Mouse (Mus musculus) ES-Bruce4 (cell line): ENCODE data around the gene Mki67. TPM values are rescaled to one million over a fixed set of nuclear protein-coding genes. Genes with fewer than 3 reads are reported as not detected.
"Not testable (repeated sequence)": the region's sequence is repeated elsewhere in the genome, so short reads cannot be mapped to it uniquely, and the experiment has no call there.

Source experiments
- H3K27ac ChIP-seq: 2 replicates; pipeline ENCODE4 v1.5.1; 2012; ENCODE audit warnings: low read length, inconsistent platforms; ENCODE audit not compliant: insufficient read depth
- H3K27me3 ChIP-seq: 2 replicates; pipeline ENCODE4 v1.6.1; 2012; ENCODE audit warnings: mild to moderate bottlenecking, low read length, inconsistent platforms; ENCODE audit not compliant: control insufficient read depth, poor library complexity, insufficient read depth, severe bottlenecking
- H3K36me3 ChIP-seq: 2 replicates; pipeline ENCODE4 v1.6.1; 2012; ENCODE audit warnings: inconsistent platforms, mild to moderate bottlenecking, low read length, moderate library complexity; ENCODE audit not compliant: control insufficient read depth, poor library complexity, insufficient read depth, severe bottlenecking
- H3K4me1 ChIP-seq: one replicate; pipeline ENCODE4 v1.8.1; 2011; ENCODE audit warnings: low read length; ENCODE audit not compliant: control insufficient read depth, insufficient read depth
- H3K4me3 ChIP-seq: 2 replicates; pipeline ENCODE4 v1.5.1; 2011; ENCODE audit warnings: low read depth, mild to moderate bottlenecking, low read length
- H3K9ac ChIP-seq: 2 replicates; pipeline ENCODE4 v1.6.1; 2012; ENCODE audit warnings: low read depth, mild to moderate bottlenecking, inconsistent platforms; ENCODE audit not compliant: poor library complexity, severe bottlenecking
- H3K9me3 ChIP-seq: replicated peaks from 2 replicates; pipeline ENCODE4 v1.6.1; 2012; ENCODE audit warnings: mild to moderate bottlenecking, low read length, inconsistent platforms; ENCODE audit not compliant: control insufficient read depth, poor library complexity, insufficient read depth, severe bottlenecking
- CTCF ChIP-seq: IDR thresholded peaks from one replicate; pipeline ENCODE4 v1.8.1; 2011; ENCODE audit warnings: low read depth, low read length
- EP300 ChIP-seq: IDR thresholded peaks from 2 replicates; pipeline ENCODE4 v1.6.1; 2011; ENCODE audit warnings: low read depth, low read length; ENCODE audit not compliant: insufficient read depth
- POLR2A ChIP-seq: IDR thresholded peaks from one replicate; pipeline ENCODE4 v1.8.1; 2011; ENCODE audit warnings: low read length; ENCODE audit not compliant: insufficient read depth
- polyA plus RNA-seq: library from polyadenylated mRNA; stranded (reverse); fragments of >200 nt; gene quantifications from 2 replicates; pipeline ENCODE4 v1.2.4, GENCODE M21; 2011; ENCODE audit warnings: low read depth; ENCODE audit not compliant: missing spikeins, insufficient read depth, insufficient read length

The Mki67 gene
- polyA plus RNA-seq, 1 experiment = 225 TPM

GRCm38 (mm10) chr7:135712534-135712933, 3.6 kb downstream of the Mki67 start:
- H3K27me3 ChIP-seq = no peaks in the 10 kb centered on the region
- no peak overlapping the region for H3K4me3 ChIP-seq
- H3K36me3 ChIP-seq = peaks cover 33% of the 10 kb centered on the region
- peaks cover 1% of the 10 kb centered on the region for H3K4me1 ChIP-seq
- H3K9ac ChIP-seq = no peak overlapping the region
- H3K27ac ChIP-seq = no peak overlapping the region
- TF ChIP-seq POLR2A (no peak), CTCF (no peak), EP300 (no peak)
- no peaks in the 10 kb centered on the region for H3K9me3 ChIP-seq

DNA sequence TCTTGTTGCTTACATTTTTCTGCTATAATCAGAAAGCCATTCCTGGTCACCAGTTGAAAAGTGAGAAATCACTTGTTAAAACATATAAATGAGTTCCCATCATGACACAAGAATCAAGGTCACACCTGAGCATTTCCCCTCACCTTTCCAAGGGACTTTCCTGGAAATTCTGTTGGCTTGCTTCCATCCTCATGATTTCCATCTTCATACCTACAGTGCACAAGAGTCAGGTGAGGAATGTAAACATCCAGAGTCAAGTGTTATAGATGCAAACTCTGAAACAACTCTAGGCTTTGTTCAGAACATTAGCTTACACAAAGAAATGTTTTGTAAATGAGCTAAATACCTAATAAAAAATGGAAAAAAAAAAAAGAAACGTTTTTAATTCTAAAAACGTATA, 5.5 kb downstream of the Mki67 start:
- Histone ChIP-seq H3K9ac (no peak overlapping the region), H3K27ac (no peak overlapping the region), H3K36me3 (peaks cover 52% of the 10 kb centered on the region), H3K9me3 (no peaks in the 10 kb centered on the region), H3K27me3 (no peaks in the 10 kb centered on the region), H3K4me1 (peaks cover 1% of the 10 kb centered on the region), H3K4me3 (no peak overlapping the region)
- no peak for TF ChIP-seq POLR2A
- no peak for TF ChIP-seq EP300
- no peak for TF ChIP-seq CTCF

DNA sequence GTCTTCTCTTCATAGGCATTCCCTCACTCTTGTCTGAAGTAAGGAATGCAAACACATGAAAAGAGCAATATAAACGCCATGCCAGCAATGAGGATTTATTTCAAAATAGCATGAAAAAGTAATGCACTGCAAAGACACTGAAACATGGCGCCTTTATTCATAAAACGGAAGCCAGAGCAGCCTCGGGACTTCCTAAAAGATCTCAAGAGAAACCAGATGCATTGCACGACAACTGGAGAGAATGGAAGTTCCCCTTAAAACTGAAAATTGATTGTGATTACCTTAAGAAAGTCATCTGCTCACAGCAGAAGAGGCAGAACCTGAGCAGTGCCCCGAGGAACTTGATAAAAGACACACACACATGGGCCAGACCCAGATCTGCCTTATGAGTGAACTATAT, 10.4 kb downstream of the Mki67 start:
- H3K27me3 ChIP-seq = no peaks in the 10 kb centered on the region
- no peak overlapping the region for H3K4me3 ChIP-seq
- no peaks in the 10 kb centered on the region for H3K4me1 ChIP-seq
- no peak overlapping the region for H3K9ac ChIP-seq
- peaks cover 90% of the 10 kb centered on the region for H3K36me3 ChIP-seq
- H3K9me3 ChIP-seq = no peaks in the 10 kb centered on the region
- H3K27ac ChIP-seq = no peak overlapping the region
- TF ChIP-seq POLR2A = no peak
- TF ChIP-seq CTCF = no peak
- TF ChIP-seq EP300 = no peak

- no peaks in the 10 kb centered on the region for H3K4me1 ChIP-seq
- no peak overlapping the region for H3K4me3 ChIP-seq
- H3K9ac ChIP-seq = no peak overlapping the region
- H3K27ac ChIP-seq = no peak overlapping the region
- peaks cover 90% of the 10 kb centered on the region for H3K36me3 ChIP-seq
- H3K27me3 ChIP-seq = no peaks in the 10 kb centered on the region
- H3K9me3 ChIP-seq = no peaks in the 10 kb centered on the region
- TF ChIP-seq EP300 (no peak), CTCF (no peak), POLR2A (no peak)
Observed at GRCm38 (mm10) chr7:135705083-135705482, 11.1 kb downstream of the Mki67 start.

GRCm38 (mm10) chr7:135704251-135704650, 11.9 kb downstream of the Mki67 start:
- no peaks in the 10 kb centered on the region for H3K4me1 ChIP-seq
- no peaks in the 10 kb centered on the region for H3K27me3 ChIP-seq
- H3K27ac ChIP-seq = no peak overlapping the region
- no peak overlapping the region for H3K9ac ChIP-seq
- peaks cover 94% of the 10 kb centered on the region for H3K36me3 ChIP-seq
- no peaks in the 10 kb centered on the region for H3K9me3 ChIP-seq
- no peak for TF ChIP-seq EP300
- TF ChIP-seq POLR2A = no peak
- TF ChIP-seq CTCF = no peak
- H3K4me3 ChIP-seq = no peak overlapping the region

DNA sequence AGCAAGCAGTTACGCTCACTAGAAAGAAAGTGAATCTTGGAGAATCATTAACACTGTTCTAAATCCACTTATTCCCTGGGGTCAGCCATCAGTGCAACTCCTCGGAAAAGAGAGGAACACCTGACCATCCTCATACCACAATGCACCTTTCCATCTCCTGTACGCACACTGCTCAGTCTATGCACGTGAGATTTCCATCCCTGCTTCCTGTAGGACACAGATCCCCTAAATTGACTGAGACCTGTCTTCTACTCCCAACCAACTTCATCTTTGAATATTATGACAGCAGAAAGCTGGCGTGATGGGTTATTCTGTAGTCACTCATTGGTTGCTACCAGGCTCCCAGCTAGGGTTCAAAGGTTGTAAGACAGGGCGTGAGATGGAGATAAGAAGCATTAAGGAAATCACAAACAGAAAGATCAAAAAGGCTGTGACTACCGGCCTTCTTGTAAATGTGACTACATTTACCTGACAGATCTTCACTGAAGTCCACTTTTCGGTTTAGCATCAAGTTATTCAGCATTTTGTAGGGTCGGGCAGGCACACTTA, 12.5 kb downstream of the Mki67 start:
- H3K36me3 ChIP-seq = peaks cover 94% of the 10 kb centered on the region
- H3K9ac ChIP-seq = no peak overlapping the region
- H3K4me3 ChIP-seq = no peak overlapping the region
- H3K9me3 ChIP-seq = no peaks in the 10 kb centered on the region
- H3K27me3 ChIP-seq = no peaks in the 10 kb centered on the region
- TF ChIP-seq EP300 (no peak), CTCF (no peak), POLR2A (no peak)
- H3K4me1 ChIP-seq = no peaks in the 10 kb centered on the region
- H3K27ac ChIP-seq = no peak overlapping the region

DNA sequence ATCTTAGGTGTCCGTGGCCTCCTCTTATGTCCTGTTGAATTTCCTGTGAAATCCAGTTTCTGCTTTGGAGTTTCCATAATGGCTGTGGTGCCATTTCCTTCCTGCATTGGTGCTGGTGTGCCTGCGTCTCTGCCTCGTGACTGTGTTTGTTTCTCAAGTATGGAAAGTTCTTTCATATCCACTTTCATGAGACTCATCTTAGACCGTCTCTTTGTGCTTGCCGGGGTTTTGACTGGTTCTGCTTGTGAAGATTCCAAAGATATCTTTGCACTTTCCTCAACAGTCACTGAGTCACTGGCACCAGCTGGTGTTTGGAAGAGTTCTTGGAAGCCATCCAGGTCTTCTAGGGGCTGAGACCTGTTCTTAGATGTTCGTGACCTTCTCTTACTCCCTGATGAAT, 16.8 kb downstream of the Mki67 start:
- H3K27ac ChIP-seq, H3K4me3 ChIP-seq, H3K27me3 ChIP-seq, H3K9ac ChIP-seq, H3K4me1 ChIP-seq, H3K9me3 ChIP-seq: not testable (repeated sequence)
- H3K36me3 ChIP-seq = peaks cover 93% of the 10 kb centered on the region
